Mouse (Mus musculus) neural tube, embryonic 10.5 days (tissue): ENCODE results near the gene Actr3b.

Source experiments
- DNase-seq: peaks from one replicate; pipeline ENCODE4 v3.0.0-alpha.2; 2017; ENCODE audit warnings: low spot score; ENCODE audit errors: extremely low spot score

Actr3b gene

GRCm38 (mm10) chr5:25886708-25887107, 126.9 kb downstream of the Actr3b start:
- DNase-seq = no peak

- peak; percentile 11 for DNase-seq
These were observed 130.1 kb downstream of the Actr3b start for GRCm38 (mm10) chr5:25889746-25890382.

- DNase-seq = no peak
These were observed 131.5 kb downstream of the Actr3b start for GRCm38 (mm10) chr5:25891321-25891720.
